Mouse (Mus musculus) lung, adult 2 months (tissue): ENCODE measurements around the gene H2afx.

Source experiments
- CTCF ChIP-seq: fragments of 200-500 bp; IDR thresholded peaks from 2 replicates; pipeline ENCODE4 v1.5.1; 2011; ENCODE audit warnings: mild to moderate bottlenecking, low read length, control low read depth; ENCODE audit not compliant: insufficient read depth
- POLR2A ChIP-seq: fragments of 200-500 bp; IDR thresholded peaks from 2 replicates; pipeline ENCODE4 v1.6.1; 2011; ENCODE audit warnings: low read depth, mild to moderate bottlenecking, control low read depth, low read length, borderline replicate concordance; ENCODE audit errors: extremely low read depth

DNA sequence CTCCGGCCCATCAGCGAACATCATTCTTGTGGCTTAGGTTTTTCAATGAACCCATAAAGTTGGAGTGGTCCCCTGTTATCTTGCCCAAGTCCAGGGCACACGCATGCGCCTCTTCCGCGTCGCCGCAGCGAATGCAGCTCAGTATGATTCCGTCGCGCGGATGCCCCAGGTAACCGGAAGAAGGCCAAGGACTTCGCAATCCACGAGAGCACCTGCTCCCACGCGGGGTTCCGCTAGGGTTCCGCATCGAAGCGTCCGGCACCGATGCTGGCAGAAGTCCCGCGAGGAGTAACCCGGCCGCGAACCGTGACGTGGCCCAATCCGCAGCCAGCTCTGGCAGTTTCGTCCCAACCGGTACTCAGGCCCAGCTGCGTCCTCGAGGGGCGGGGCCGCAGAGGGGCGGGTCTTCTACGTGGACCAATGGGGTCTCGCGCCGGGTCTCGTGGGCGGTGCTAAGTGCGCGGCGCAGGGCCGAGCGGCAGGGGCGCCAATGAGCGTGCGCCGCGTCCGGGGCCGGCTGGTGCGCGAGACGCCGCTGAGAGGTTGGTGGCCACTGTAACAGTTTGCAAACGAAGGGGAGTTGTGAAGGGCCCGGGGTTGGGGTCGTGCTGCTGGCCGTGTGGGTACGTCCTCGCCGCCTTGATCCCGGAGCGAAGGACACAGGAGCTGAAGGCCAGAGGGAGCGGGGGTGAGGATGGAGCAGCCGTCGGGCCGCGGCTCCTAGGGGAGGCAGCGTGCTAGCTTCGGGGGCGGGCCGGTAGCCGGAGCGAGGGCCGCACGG, 44.8 kb downstream of the H2afx start, which contains the start of gene Hyou1:
- TF ChIP-seq CTCF = no peak
- TF ChIP-seq POLR2A = peak; percentile 82; the same call in 1 of the 2 replicates
